Mouse (Mus musculus) neural tube, embryonic 11.5 days (tissue): ENCODE data around the gene Ifrd2. TPM values are rescaled to one million over a fixed set of nuclear protein-coding genes. Genes with fewer than 3 reads are reported as not detected.

ENCODE experiments used
- ATAC-seq: fragments of 200-750 bp; cut with Nextera tagmentation; 2 replicates; pipeline ENCODE4 v1.8.0; 2017; ENCODE audit warnings: moderate number of reproducible peaks, mild to moderate bottlenecking, moderate TSS enrichment, moderate library complexity; ENCODE audit not compliant: insufficient read depth, low FRiP score, low TSS enrichment
- DNase-seq: peaks from one replicate; pipeline ENCODE4 v3.0.0-alpha.2; 2015; ENCODE audit warnings: low spot score
- H3K27ac ChIP-seq: fragments of 300-500 bp; sonication (generic); 2 replicates; pipeline ENCODE4 v1.5.1; 2014; ENCODE audit warnings: low read depth, mild to moderate bottlenecking, low read length
- H3K27me3 ChIP-seq: fragments of 300-500 bp; sonication (generic); 2 replicates; pipeline ENCODE4 v1.6.1; 2014; ENCODE audit warnings: mild to moderate bottlenecking, low read length, mixed read lengths; ENCODE audit not compliant: control insufficient read depth, insufficient read depth
- H3K36me3 ChIP-seq: fragments of 300-500 bp; sonication (generic); 2 replicates; pipeline ENCODE4 v1.6.1; 2014; ENCODE audit warnings: mild to moderate bottlenecking, low read length, moderate library complexity, mixed read lengths; ENCODE audit not compliant: control insufficient read depth, insufficient read depth
- H3K4me1 ChIP-seq: fragments of 300-500 bp; sonication (generic); 2 replicates; pipeline ENCODE4 v1.6.1; 2014; ENCODE audit warnings: low read length, mixed read lengths; ENCODE audit not compliant: control insufficient read depth, insufficient read depth
- H3K4me2 ChIP-seq: fragments of 300-500 bp; sonication (generic); 2 replicates; pipeline ENCODE4 v1.6.1; 2014; ENCODE audit warnings: low read depth, mild to moderate bottlenecking, moderate library complexity
- H3K4me3 ChIP-seq: fragments of 300-500 bp; sonication (generic); 2 replicates; pipeline ENCODE4 v1.5.1; 2014; ENCODE audit warnings: low read depth, low read length
- H3K9ac ChIP-seq: fragments of 300-500 bp; sonication (generic); 2 replicates; pipeline ENCODE4 v1.6.1; 2014; ENCODE audit warnings: mild to moderate bottlenecking, low read length
- H3K9me3 ChIP-seq: fragments of 300-500 bp; sonication (generic); 2 replicates; pipeline ENCODE4 v1.6.1; 2016; ENCODE audit warnings: low read length; ENCODE audit not compliant: control insufficient read depth
- WGBS: fragments of 180-500 bp; shearing (Covaris S2); extraction: QIAGEN DNeasy Blood & Tissue Kit; methylation state at CpG from one replicate; pipeline ENCODE4 v1.1.7; 2014; 5-methylcytosine and 5-hydroxymethylcytosine counted together
- polyA plus RNA-seq: library from polyadenylated mRNA; unstranded; fragments of >200 nt; fragmentation: Nextera tagmentation; extraction: Ambion mirVana; gene quantifications from 2 replicates; pipeline ENCODE4 v1.2.1, GENCODE M21; 2014

The Ifrd2 gene
- polyA plus RNA-seq, 1 experiment from 2014 or later = 39.0 TPM

DNA sequence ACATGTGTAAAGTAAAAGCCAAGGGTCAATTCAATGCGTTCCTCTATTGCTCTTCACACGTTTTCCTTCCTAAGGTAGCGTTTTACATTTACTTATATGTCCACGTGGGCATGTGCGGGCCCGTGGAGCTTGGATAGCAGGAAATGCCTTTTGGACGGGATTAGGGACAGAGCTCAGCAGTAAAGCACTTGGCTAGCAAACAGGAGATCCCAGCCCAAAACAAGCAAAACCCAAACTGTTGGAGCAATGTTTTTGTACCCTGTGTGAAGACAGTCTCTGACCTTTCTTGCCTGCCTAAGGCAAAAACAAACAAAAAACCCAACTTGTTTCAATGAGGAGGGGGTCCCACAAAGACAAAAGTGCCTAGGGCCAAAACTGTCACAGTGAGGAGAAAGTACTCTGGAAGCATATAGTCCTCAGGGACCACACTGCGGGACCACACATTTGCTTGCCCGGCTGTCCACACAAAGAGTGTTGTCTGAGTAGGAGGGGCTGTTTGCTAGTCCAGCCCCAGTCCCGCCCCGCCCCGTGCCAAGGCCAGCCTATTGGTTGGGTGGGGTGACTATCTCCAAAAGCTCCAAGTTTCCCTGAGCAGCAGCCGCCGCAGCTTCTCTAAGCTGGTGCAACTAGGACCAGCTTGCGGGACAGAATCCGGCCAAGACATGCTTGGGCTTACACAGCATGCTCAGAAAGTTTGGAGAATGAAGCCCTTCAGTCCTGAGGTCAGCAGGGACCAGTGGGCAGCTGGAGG, 10.9 kb upstream of the Ifrd2 start, which contains the start of gene Hyal1:
Hyal1 (plus strand) TSS at position 571 of the 751 bp plus-strand sequence.
- Histone ChIP-seq H3K4me1 (peaks cover 15% of the 10 kb centered on the region), H3K27ac (no peak within 1 kb of the TSS), H3K9me3 (no peaks in the 10 kb centered on the region), H3K36me3 (peaks cover 10% of the 10 kb centered on the region), H3K9ac (peak within 1 kb of the TSS; percentile 43), H3K4me3 (peak within 1 kb of the TSS; percentile 21; the same call in 1 of the 2 replicates), H3K27me3 (no peaks in the 10 kb centered on the region), H3K4me2 (peak within 1 kb of the TSS; percentile 51)
- peak; percentile 81 for DNase-seq
- 29% methylated on average over 16 of the region's 16 CpGs for WGBS
- peak; percentile 71; the same call in 1 of the 2 replicates for ATAC-seq

GRCm38 (mm10) chr9:107577871-107578270, 9.6 kb upstream of the Ifrd2 start:
- Histone ChIP-seq H3K4me3 (no peak overlapping the region), H3K27me3 (no peaks in the 10 kb centered on the region), H3K27ac (no peak overlapping the region), H3K36me3 (peaks cover 2% of the 10 kb centered on the region; the same call in 1 of the 2 replicates), H3K9me3 (no peaks in the 10 kb centered on the region), H3K4me2 (no peak overlapping the region), H3K9ac (no peak overlapping the region), H3K4me1 (peaks cover 13% of the 10 kb centered on the region; the same call in 1 of the 2 replicates)
- ATAC-seq (no peak), DNase-seq (no peak)
- WGBS = 91% methylated on average over 10 of the region's 10 CpGs

GRCm38 (mm10) chr9:107578587-107578986, 8.9 kb upstream of the Ifrd2 start, which contains the start of gene Naa80:
TSS of gene Naa80 (plus strand) at chr9:107578887.
- no peak within 1 kb of the TSS for H3K4me2 ChIP-seq
- H3K9me3 ChIP-seq = no peaks in the 10 kb centered on the region
- H3K27me3 ChIP-seq = no peaks in the 10 kb centered on the region
- no peaks in the 10 kb centered on the region for H3K36me3 ChIP-seq
- no peak within 1 kb of the TSS for H3K9ac ChIP-seq
- WGBS = 76% methylated on average over 3 of the region's 3 CpGs
- H3K4me1 ChIP-seq = peaks cover 13% of the 10 kb centered on the region; the same call in 1 of the 2 replicates
- ATAC-seq (no peak), DNase-seq (no peak)
- H3K27ac ChIP-seq = no peak within 1 kb of the TSS
- H3K4me3 ChIP-seq = no peak within 1 kb of the TSS

- no peaks in the 10 kb centered on the region for H3K9me3 ChIP-seq
- 95% methylated on average over 14 of the region's 14 CpGs for WGBS
- no peak overlapping the region for H3K4me3 ChIP-seq
- H3K9ac ChIP-seq = no peak overlapping the region
- H3K36me3 ChIP-seq = no peaks in the 10 kb centered on the region
- H3K27me3 ChIP-seq = no peaks in the 10 kb centered on the region
- no peak for ATAC-seq
- H3K4me1 ChIP-seq = peaks cover 13% of the 10 kb centered on the region; the same call in 1 of the 2 replicates
- no peak overlapping the region for H3K4me2 ChIP-seq
- no peak for DNase-seq
- no peak overlapping the region for H3K27ac ChIP-seq
Observed at GRCm38 (mm10) chr9:107579023-107579900, 8.2 kb upstream of the Ifrd2 start.

DNA sequence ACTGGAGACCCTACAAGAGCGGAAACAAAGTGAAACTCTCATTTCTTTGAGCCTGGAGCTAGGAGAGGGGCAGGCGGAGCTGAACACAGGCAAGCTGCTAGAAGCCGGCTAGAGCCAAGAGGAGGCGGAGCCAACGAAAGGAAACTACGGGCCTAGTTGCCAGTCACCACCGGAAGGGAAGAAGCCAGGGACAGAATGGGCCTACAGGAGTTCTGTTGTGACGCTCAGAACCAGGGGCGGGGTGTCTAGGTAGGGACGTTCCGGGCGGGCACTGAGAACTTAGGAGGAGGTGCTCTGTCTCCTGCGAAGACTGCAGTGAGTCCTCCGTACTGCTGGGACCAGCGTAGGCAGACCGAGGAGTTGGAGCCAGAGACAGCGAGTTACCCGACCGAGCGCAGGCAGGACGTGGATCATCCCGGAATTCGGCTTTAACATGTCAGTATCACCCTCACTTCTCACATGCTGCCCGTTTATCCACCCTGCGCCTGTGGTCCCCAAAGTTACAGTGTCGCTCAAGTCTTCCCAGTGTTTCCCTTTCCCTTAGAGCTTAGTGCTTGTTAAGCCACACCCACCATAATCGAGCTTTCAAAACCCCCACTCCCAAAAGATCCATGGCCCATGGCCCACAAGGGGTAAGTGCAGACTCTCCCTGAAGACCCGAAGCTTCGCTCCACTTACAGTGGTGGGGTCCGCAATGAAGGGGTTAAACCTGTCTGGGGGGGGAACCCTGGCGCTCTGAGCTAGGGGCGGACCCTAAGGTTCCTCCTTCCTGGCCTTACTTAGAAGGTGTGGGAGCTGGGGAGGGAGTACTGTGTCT, 6.7 kb upstream of the Ifrd2 start, which contains the start of gene Hyal3:
Hyal3 (plus strand) TSS at position 318 of the 817 bp plus-strand sequence.
- Histone ChIP-seq H3K9me3 (no peaks in the 10 kb centered on the region), H3K4me3 (peak within 1 kb of the TSS; percentile 44), H3K36me3 (no peaks in the 10 kb centered on the region), H3K9ac (peak within 1 kb of the TSS; percentile 65), H3K4me1 (peaks cover 13% of the 10 kb centered on the region; the same call in 1 of the 2 replicates), H3K4me2 (peak within 1 kb of the TSS; percentile 52), H3K27ac (peak within 1 kb of the TSS; percentile 45; the same call in 1 of the 2 replicates), H3K27me3 (no peaks in the 10 kb centered on the region)
- peak; percentile 48 for ATAC-seq
- WGBS = 1% methylated on average over 32 of the region's 32 CpGs
- peak; percentile 79 for DNase-seq

- Histone ChIP-seq H3K4me2 (peak overlapping the region; percentile 52), H3K4me3 (peak overlapping the region; percentile 44; the same call in 1 of the 2 replicates), H3K27ac (no peak overlapping the region), H3K4me1 (peaks cover 13% of the 10 kb centered on the region; the same call in 1 of the 2 replicates), H3K27me3 (no peaks in the 10 kb centered on the region), H3K9me3 (no peaks in the 10 kb centered on the region), H3K36me3 (no peaks in the 10 kb centered on the region), H3K9ac (peak overlapping the region; percentile 65; the same call in 1 of the 2 replicates)
- ATAC-seq (no peak), DNase-seq (no peak)
- WGBS = 76% methylated on average over 4 of the region's 4 CpGs
Observed at GRCm38 (mm10) chr9:107581584-107581983, 5.9 kb upstream of the Ifrd2 start.

DNA sequence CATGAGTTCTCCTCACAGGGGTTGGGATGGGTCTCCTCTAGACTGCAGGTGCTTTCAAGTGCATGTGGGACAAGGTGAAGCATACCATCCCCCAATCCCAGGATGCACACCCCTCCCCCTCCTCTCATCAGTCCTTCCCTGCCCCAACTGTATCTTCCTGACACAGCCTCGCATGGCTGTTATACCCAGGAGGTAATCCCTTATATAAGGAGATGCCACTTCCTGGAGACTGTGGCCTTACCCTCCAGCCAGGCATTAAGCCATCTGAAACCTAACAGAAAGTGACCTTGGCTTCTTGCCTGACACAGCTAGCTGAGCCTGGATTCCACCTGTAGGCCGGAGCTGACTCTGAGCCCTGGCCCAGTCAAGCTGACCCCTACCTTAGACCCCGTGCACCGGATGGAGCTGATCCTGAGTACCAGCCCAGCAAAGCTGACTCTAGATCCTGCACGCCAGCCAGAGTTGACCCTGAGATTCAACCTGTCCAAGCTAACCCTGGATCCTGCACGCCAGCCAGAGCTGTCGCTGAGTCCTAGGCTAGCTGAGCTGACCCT, 4.9 kb upstream of the Ifrd2 start:
- Histone ChIP-seq H3K4me3 (no peak overlapping the region), H3K9ac (no peak overlapping the region)
- WGBS = 84% methylated on average over 7 of the region's 7 CpGs

More for the DNA sequence above, 4.9 kb upstream of the Ifrd2 start:
- H3K9me3 ChIP-seq = no peaks in the 10 kb centered on the region
- no peaks in the 10 kb centered on the region for H3K27me3 ChIP-seq
- DNase-seq (no peak), ATAC-seq (no peak)
- no peak overlapping the region for H3K4me2 ChIP-seq
- H3K27ac ChIP-seq = no peak overlapping the region
- peaks cover 10% of the 10 kb centered on the region; the same call in 1 of the 2 replicates for H3K4me1 ChIP-seq
- no peaks in the 10 kb centered on the region for H3K36me3 ChIP-seq
